In genomic region chr1:85111572-85111971, GRCm38 (mm10) we compare ENCODE assay signal across 29 mouse cellular contexts. TPM values are rescaled to one million over a fixed set of nuclear protein-coding genes. Genes with fewer than 3 reads are reported as not detected.
DNase-seq lines count a peak whose midpoint lies in the region; ATAC-seq and TF ChIP-seq lines count a peak whose summit lies in the region.
"Not testable (repeated sequence)": the region's sequence is repeated elsewhere in the genome, so short reads cannot be mapped to it uniquely, and the experiment has no call there.
"Had no signal": no experiment of that assay in that cellular context is flagged by ENCODE, and none has a peak within 500 bp of the region (broad histone marks: within the 10 kb centered on the region; RNA-seq: fewer than 3 reads in every experiment).

No protein-coding gene starts in this region.

- TF ChIP-seq RAD21 in MEL (IDR thresholded peaks at IDR 0.05; ENCODE audit: low read depth, low read length): not testable (repeated sequence)

- TF ChIP-seq POLR2A in MEL (IDR thresholded peaks at IDR 0.05; ENCODE audit: control insufficient read depth in 1 of 2, insufficient read depth in 1 of 2, low read depth in 1 of 2, low read length in 2 of 2, poor library complexity in 1 of 2): not testable (repeated sequence)

- not testable (repeated sequence) for H3K4me1 ChIP-seq in MEL (ENCODE audit: control insufficient read depth in 1 of 2, insufficient read depth in 2 of 2, low read length in 2 of 2); lung, postnatal 0 days (ENCODE audit: insufficient read depth, low read depth, low read length); stomach, postnatal 0 days (replicated peaks; ENCODE audit: control insufficient read depth, insufficient read depth)

- H3K9ac ChIP-seq in MEL (ENCODE audit: control insufficient read depth, low read depth, low read length, poor library complexity, severe bottlenecking); lung, postnatal 0 days (replicated peaks; ENCODE audit: low read depth); stomach, postnatal 0 days (ENCODE audit: low read length): not testable (repeated sequence)

- H3K36me3 ChIP-seq in MEL (ENCODE audit: control insufficient read depth in 1 of 2, insufficient read depth in 2 of 2, low read length in 2 of 2); lung, postnatal 0 days (ENCODE audit: insufficient read depth, low read length); stomach, postnatal 0 days (ENCODE audit: control insufficient read depth, insufficient read depth, low read length): not testable (repeated sequence)

- TF ChIP-seq CTCF in MEL (IDR thresholded peaks at IDR 0.05 in 2 of 3, conservative IDR thresholded peaks at IDR 0.05 in 1 of 3; ENCODE audit: control insufficient read depth in 1 of 3, insufficient read depth in 1 of 3, low read depth in 2 of 3, low read length in 3 of 3, poor library complexity in 1 of 3, severe bottlenecking in 1 of 3); lung, postnatal 0 days (IDR thresholded peaks at IDR 0.05); stomach, postnatal 0 days (IDR thresholded peaks at IDR 0.05; ENCODE audit: low read depth): not testable (repeated sequence)

- not testable (repeated sequence) for H3K9me3 ChIP-seq in MEL (replicated peaks; ENCODE audit: insufficient read depth, low read length); lung, postnatal 0 days (ENCODE audit: low read length); stomach, postnatal 0 days (ENCODE audit: control insufficient read depth, low read length)

- not testable (repeated sequence) for H3K4me2 ChIP-seq in lung, postnatal 0 days (replicated peaks; ENCODE audit: low read depth, low read length); stomach, postnatal 0 days (replicated peaks; ENCODE audit: low read depth)

- 65% methylated on average over 9 of the region's 10 CpGs for WGBS in lung, postnatal 0 days
- 67% methylated on average over 9 of the region's 10 CpGs for WGBS in stomach, postnatal 0 days

- H3K4me3 ChIP-seq in MEL (ENCODE audit: control insufficient read depth in 1 of 2, insufficient read depth in 1 of 2, low read depth in 2 of 2, low read length in 2 of 2): peak overlapping the region; percentile 23 to 46; a peak in 3 of 4 replicates
- not testable (repeated sequence) for H3K4me3 ChIP-seq in lung, postnatal 0 days (ENCODE audit: low read depth, low read length); stomach, postnatal 0 days (ENCODE audit: low read depth, low read length)

- H3K27ac ChIP-seq in MEL (ENCODE audit: control insufficient read depth, low read depth, low read length); lung, postnatal 0 days (ENCODE audit: low read length); stomach, postnatal 0 days (replicated peaks): not testable (repeated sequence)

- DNase-seq in A20 (ENCODE audit: low read depth, low spot score) (peak; percentile 87), MEL (ENCODE audit: low read depth, low spot score) (peak; percentile 25)
- peak; percentile 17 for DNase-seq in gastrocnemius, postnatal 25 days
- DNase-seq in kidney, postnatal 10 days: peak; percentile 18
- peak; percentile 2 for DNase-seq in lung, postnatal 0 days (ENCODE audit: low spot score)
- peak; percentile 48 for DNase-seq in spleen, adult 12 weeks (ENCODE audit: low spot score)
- DNase-seq in stomach, postnatal 0 days (ENCODE audit: low spot score): peak; percentile 12

- H3K79me2 ChIP-seq in MEL (ENCODE audit: control insufficient read depth, insufficient read depth, low read length, poor library complexity): not testable (repeated sequence)

- TF ChIP-seq EP300 in MEL (IDR thresholded peaks at IDR 0.05; ENCODE audit: low read depth in 1 of 2, low read length in 2 of 2); lung, postnatal 0 days (IDR thresholded peaks at IDR 0.05); stomach, postnatal 0 days (optimal IDR thresholded peaks at IDR 0.05): not testable (repeated sequence)

- ATAC-seq in lung, postnatal 0 days; stomach, postnatal 0 days (ENCODE audit: low FRiP score, low TSS enrichment): not testable (repeated sequence)

- not testable (repeated sequence) for H3K27me3 ChIP-seq in MEL (ENCODE audit: control insufficient read depth in 1 of 2, insufficient read depth in 2 of 2, low read length in 2 of 2); lung, postnatal 0 days (replicated peaks; ENCODE audit: insufficient read depth, low read length); stomach, postnatal 0 days (ENCODE audit: control insufficient read depth, insufficient read depth, low read length)

RNA-seq across cellular contexts. Expression of gene A530032D15Rik, which starts 1.9 kb away (rescaled TPM):
- not detected in 2 replicates for total RNA-seq in MEL (2012; rRNA removed)
- polyA plus RNA-seq in MEL (2012; ENCODE audit: insufficient read depth in 1 of 2, insufficient read length in 2 of 2, low read depth in 1 of 2, low replicate concordance in 2 of 2, missing spikeins in 1 of 2): not detected
- total RNA-seq in gastrocnemius, postnatal 25 days (2021): not detected
- 0.11 and 0.20 TPM in 2 replicates for polyA plus RNA-seq in lung, postnatal 0 days (2015; fragmentation: Nextera tagmentation; extraction: Ambion mirVana)
- polyA plus RNA-seq in stomach, postnatal 0 days (2015; fragmentation: Nextera tagmentation; extraction: Ambion mirVana): not detected in 2 replicates
- total RNA-seq: gastrocnemius, postnatal 4 days; layer of hippocampus, postnatal 36 days; left cerebral cortex, postnatal 10 days had no signal
- polyA plus RNA-seq: cerebellum, adult 2 months; embryonic facial prominence, embryonic 12.5 days; forebrain, embryonic 12.5 days; G1E; heart, embryonic 16.5 days; hindbrain, embryonic 15.5 days; intestine, embryonic 15.5 days; limb, embryonic 12.5 days; lung, embryonic 14.5 days; midbrain, embryonic 15.5 days; neural tube, embryonic 14.5 days; stomach, embryonic 14.5 days had no signal

RNA-seq across cellular contexts. Expression of gene Gm10553, which starts 11.6 kb away (rescaled TPM):
- not detected in 2 replicates for total RNA-seq in MEL (2012; rRNA removed)
- not detected for polyA plus RNA-seq in MEL (2012; ENCODE audit: insufficient read depth in 1 of 2, insufficient read length in 2 of 2, low read depth in 1 of 2, low replicate concordance in 2 of 2, missing spikeins in 1 of 2)
- not detected for total RNA-seq in gastrocnemius, postnatal 25 days (2021)
- polyA plus RNA-seq in lung, postnatal 0 days (2015; fragmentation: Nextera tagmentation; extraction: Ambion mirVana): not detected in 2 replicates
- polyA plus RNA-seq in stomach, postnatal 0 days (2015; fragmentation: Nextera tagmentation; extraction: Ambion mirVana): not detected in 2 replicates
- total RNA-seq: adrenal gland, postnatal 10 days; G1E; gastrocnemius, postnatal 4 days; hematopoietic stem cell, adult 5-6 weeks; layer of hippocampus, adult 8-10 months; layer of hippocampus, postnatal 36 days; left cerebral cortex, postnatal 10 days; megakaryocyte-erythroid progenitor cell, adult 5-6 weeks had no signal
- polyA plus RNA-seq: CD4-positive, CD25-positive, alpha-beta regulatory T cell, adult 4 months; cerebellum, adult 2 months; embryonic facial prominence, embryonic 12.5 days; forebrain, embryonic 12.5 days; G1E; heart, embryonic 16.5 days; hindbrain, embryonic 15.5 days; intestine, embryonic 15.5 days; limb, embryonic 12.5 days; liver, embryonic 12.5 days; lung, embryonic 14.5 days; midbrain, embryonic 15.5 days; neural tube, embryonic 14.5 days; stomach, embryonic 14.5 days; urinary bladder, adult 2 months had no signal

Comparison
In these comparisons a context has a peak if more than half of its experiments do, and no peak if none do; other contexts are left out.
1. DNase-seq: peak in every context shown above with its lines; median percentile 87 in A20; 48 in spleen, adult 12 weeks; 25 in MEL; 18 in kidney, postnatal 10 days; 17 in gastrocnemius, postnatal 25 days; 12 in stomach, postnatal 0 days; 2 in lung, postnatal 0 days.